Mouse (Mus musculus): ENCODE measurements at regions not wholly inside any gene's neighbourhood (a gene's known extent, or its start where the extent isn't known, plus 50 kb on each side); places are given as distances from the start of the nearest gene placed in this dataset.

DNA sequence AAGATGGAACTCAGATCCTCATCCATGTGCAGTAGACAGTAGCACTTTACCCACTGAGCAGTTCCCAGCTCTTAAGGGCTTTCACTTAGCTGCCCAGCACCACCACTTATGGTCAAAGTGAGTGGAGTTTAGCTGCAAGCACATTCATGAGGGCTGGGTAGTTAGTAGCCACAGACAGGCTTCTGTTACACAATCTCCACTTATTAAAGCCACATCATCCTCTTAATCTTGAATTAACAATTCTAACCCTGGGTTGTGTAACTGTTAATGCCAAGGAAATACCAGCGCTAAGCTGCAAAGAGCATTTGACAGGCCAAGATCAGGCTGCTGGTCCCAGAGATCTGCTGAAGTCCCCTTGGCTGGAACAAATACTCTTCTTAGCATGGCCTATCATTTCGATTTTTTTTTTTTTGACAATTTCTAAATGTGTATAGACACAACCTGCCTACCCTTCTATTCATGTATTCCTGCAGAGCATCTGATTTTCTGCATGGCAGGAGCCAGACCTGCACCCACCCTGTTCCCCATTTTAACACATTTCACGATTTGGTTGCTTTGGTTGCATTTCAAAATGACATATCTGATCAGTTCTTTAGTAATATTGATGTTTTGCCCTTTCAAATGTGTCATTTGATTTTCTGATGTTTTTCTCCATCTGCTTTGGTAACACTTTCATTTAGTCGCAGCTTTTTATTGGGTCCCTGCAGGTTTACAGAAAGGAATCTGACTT lies 500.2 kb upstream of the Plxna2 start:
- no peak for TF ChIP-seq CTCF (IDR thresholded peaks at IDR 0.05; ENCODE audit: extremely low read depth, insufficient read depth, insufficient read length, insufficient replicate concordance)
- TF ChIP-seq POLR2A (IDR thresholded peaks at IDR 0.05; ENCODE audit: low read depth, low read length) = no peak
